Mouse (Mus musculus) bone marrow macrophage, adult 2 months (primary cell): ENCODE results near the gene Ywhag. TPM values are rescaled to one million over a fixed set of nuclear protein-coding genes. Genes with fewer than 3 reads are reported as not detected.

ENCODE experiments used
- H3K27ac ChIP-seq: 2 replicates; pipeline ENCODE4 v1.5.1; 2012; ENCODE audit warnings: low read depth, low read length; ENCODE audit not compliant: insufficient read depth
- H3K4me1 ChIP-seq: 2 replicates; pipeline ENCODE4 v1.6.1; 2012; ENCODE audit warnings: low read length; ENCODE audit not compliant: control insufficient read depth, insufficient read depth
- H3K4me3 ChIP-seq: 2 replicates; pipeline ENCODE4 v1.5.1; 2012; ENCODE audit warnings: mild to moderate bottlenecking, low read length, moderate library complexity; ENCODE audit not compliant: insufficient read depth
- CTCF ChIP-seq: IDR thresholded peaks from 2 replicates; pipeline ENCODE4 v1.5.1; 2012; ENCODE audit warnings: low read depth, mild to moderate bottlenecking, low read length, moderate library complexity
- POLR2A ChIP-seq: IDR thresholded peaks from 2 replicates; pipeline ENCODE4 v1.6.1; 2012; ENCODE audit warnings: mild to moderate bottlenecking, low read depth, low read length, borderline replicate concordance
- polyA plus RNA-seq: library from polyadenylated mRNA; stranded (reverse); fragments of >200 nt; gene quantifications from 2 replicates; pipeline ENCODE4 v1.2.4, GENCODE M21; 2012; ENCODE audit not compliant: missing spikeins, insufficient read depth, insufficient read length

Ywhag gene
- polyA plus RNA-seq, 1 experiment, result 157 TPM

DNA sequence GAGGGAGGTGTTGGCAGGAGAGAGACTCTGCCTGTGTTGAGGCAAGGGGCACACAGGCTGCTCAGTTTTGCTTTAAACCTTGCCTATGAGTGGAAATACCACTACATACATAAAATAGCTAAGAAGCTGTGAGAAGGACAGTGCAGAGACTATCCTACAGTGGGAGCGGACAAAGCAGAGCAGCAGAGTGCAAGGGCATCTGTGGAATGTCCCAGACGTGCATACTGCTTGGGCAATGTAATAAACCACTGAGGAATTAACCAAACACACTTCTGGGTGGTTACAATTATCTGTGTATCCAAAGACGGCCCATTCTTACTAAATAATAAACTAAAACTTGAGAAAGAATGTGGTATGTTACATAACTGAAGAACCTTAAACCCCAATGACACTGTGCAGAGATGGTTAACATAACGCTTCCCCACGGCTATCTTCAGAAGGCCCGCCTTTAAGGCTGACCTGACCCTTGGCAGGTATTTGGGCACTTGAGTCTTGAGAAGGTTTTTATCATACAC is 18.3 kb downstream of the Ywhag start:
- TF ChIP-seq CTCF (no peak), POLR2A (no peak)
- H3K4me1 ChIP-seq, result peaks cover 60% of the 10 kb centered on the region

DNA sequence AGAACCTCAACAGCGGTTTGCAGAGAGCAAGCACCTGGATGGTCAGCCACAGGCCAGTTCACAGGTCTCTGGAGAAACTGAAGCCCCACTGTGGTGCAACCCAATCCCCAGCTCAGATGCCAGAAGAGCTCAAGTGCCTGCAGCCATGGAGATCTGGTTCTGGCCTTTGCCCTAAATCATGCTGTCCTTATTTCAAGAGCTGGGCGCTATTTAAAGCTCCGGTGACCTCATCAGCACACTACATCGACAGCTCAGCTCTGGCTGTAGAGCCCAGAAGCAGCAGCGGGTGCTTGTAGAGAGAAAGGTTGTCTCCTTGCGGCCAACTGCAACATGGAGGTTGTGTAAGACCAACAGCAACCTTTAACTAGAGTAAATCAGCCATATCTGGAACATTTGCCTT is 20.3 kb downstream of the Ywhag start:
- Histone ChIP-seq H3K27ac (peak overlapping the region; percentile 72), H3K4me3 (no peak overlapping the region), H3K4me1 (peaks cover 75% of the 10 kb centered on the region)
- TF ChIP-seq CTCF, result no peak
- TF ChIP-seq POLR2A, result no peak

More for the DNA sequence above, 18.3 kb downstream of the Ywhag start:
- Histone ChIP-seq H3K27ac (no peak overlapping the region), H3K4me3 (no peak overlapping the region)

DNA sequence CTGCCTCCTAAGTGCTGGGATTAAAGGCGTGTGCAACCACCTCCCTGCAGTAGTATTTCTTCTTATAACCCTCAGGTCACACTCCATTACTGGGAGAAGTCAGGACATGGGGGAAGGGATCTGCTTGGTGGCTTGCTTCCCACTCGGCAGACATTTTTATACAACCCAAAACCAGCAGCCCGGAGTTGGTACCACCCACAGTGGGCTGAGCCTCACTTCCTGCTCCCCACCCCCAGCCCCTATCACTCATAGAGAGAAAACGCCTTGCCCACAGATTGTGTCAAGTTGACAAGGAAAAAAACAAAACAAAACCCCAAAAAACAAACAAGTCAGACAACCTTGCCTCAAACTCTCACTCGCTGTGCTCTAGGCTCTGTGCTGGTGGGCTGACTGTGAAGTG is 21.2 kb downstream of the Ywhag start:
- Histone ChIP-seq H3K27ac (peak overlapping the region; percentile 72), H3K4me3 (no peak overlapping the region), H3K4me1 (peaks cover 83% of the 10 kb centered on the region)
- TF ChIP-seq POLR2A, result no peak
- TF ChIP-seq CTCF, result no peak

GRCm38 (mm10) chr5:135911633-135912220 is 22.7 kb downstream of the Ywhag start:
- no peak overlapping the region for H3K4me3 ChIP-seq
- TF ChIP-seq CTCF, result no peak
- no peak for TF ChIP-seq POLR2A
- H3K4me1 ChIP-seq, result peaks cover 91% of the 10 kb centered on the region
- H3K27ac ChIP-seq, result peak overlapping the region; percentile 72

DNA sequence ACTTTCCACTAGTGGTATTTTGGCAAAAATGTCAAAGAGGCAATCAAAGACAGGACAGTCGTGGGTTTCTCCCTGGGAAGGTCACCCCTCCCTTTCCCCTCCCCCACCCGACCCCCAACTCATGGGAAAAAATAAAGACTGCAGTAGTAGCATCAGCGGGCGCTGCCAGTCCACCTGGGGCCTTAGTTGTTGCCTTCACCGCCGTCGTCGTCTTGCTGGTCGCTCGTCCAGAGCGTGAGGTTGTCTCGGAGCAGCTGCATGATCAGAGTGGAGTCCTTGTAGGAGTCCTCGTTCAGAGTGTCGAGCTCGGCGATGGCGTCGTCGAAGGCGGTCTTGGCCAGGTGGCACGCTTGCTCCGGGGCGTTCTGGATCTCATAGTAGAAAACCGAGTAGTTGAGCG is 23.6 kb downstream of the Ywhag start:
- Histone ChIP-seq H3K4me3 (no peak overlapping the region), H3K4me1 (peaks cover 92% of the 10 kb centered on the region), H3K27ac (no peak overlapping the region)
- no peak for TF ChIP-seq POLR2A
- no peak for TF ChIP-seq CTCF

DNA sequence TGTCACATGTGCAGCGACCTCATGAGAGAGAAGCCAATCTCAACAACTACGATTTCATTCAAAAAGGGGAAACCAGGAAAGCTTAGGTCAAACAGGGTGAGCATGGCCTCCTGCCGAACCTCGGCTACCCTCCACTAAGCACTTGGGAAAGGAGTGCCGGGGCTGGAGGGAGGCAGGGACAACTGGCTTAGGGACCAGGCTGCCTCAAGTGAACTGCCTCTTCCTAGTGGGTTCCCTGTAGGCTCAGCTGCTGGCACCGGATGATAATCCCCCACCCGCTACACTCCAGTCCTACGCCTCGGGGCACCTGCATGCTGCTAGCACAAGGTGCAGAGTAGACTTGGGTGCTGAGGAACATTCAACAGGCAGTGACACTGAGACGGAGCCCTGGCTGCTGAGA is 24.8 kb downstream of the Ywhag start:
- Histone ChIP-seq H3K4me3 (no peak overlapping the region), H3K4me1 (peaks cover 91% of the 10 kb centered on the region), H3K27ac (peak overlapping the region; percentile 13)
- no peak for TF ChIP-seq CTCF
- TF ChIP-seq POLR2A, result no peak

DNA sequence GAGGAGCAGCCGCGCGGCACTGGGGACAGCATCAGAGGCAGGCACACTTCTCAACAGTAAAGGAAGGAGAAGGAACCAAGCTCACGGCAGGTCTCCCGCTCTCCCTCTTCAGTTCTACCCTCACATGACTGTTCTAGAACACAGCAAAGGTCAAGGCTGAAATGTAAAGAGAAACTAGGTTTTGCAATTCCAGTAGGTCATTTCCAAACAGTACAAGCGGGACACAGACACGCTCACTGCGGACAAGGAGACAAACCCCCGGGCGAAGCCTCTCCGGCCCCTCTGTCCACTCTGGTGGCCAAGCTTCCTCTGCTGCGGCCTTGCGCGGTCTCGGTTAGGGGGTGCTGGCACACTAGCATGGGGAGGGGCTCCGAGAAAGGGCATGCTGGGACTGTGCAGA is 25.4 kb downstream of the Ywhag start:
- Histone ChIP-seq H3K4me1 (peaks cover 86% of the 10 kb centered on the region), H3K4me3 (no peak overlapping the region), H3K27ac (peak overlapping the region; percentile 13; the same call in 1 of the 2 replicates)
- TF ChIP-seq POLR2A (no peak), CTCF (no peak)

DNA sequence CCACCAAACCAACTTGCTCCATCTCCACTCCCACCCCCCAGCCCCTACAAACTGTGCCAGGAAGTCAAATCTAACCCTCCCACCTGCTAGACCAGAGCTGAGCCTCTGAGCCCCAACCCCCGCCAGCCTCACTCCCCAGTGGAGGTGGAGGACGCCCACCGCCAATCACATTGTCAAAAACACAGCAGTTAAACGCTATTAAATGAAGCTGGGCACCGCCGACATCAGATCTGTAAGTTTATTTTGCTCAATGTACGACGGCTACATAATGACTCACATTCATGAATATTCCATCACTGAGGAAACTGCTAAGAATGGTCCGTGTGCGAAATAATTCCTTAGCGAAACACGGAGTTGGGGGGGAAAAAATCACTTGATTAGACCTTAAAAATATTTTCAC is 26.2 kb downstream of the Ywhag start:
- Histone ChIP-seq H3K4me3 (no peak overlapping the region), H3K27ac (0 out of 2 replicates have a peak overlapping the region, but pooled peaks have one; percentile 55), H3K4me1 (peaks cover 78% of the 10 kb centered on the region)
- TF ChIP-seq POLR2A, result no peak
- no peak for TF ChIP-seq CTCF

DNA sequence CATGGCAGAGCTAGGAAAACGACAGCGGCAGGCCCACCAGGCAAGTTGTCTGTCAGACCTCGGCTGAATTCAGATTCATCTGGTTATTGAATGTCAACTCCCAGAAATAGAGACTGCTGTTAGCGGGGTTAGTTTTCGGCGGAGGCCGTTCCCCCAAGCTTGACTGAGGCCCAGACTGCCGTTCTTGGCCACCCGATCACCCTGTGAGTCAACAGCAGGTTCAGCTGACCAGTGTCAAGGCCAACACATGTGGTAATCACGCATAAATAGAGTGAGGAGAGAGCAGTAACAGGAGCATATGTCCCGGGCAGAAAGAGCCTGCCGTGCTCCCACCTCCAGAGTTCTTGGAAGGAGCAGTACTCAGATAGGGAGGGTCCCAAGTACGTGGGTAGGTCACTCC is 27.2 kb downstream of the Ywhag start:
- H3K4me1 ChIP-seq, result peaks cover 68% of the 10 kb centered on the region
- H3K4me3 ChIP-seq, result no peak overlapping the region
- TF ChIP-seq POLR2A (no peak), CTCF (no peak)
- peak overlapping the region; percentile 55 for H3K27ac ChIP-seq

GRCm38 (mm10) chr5:135906846-135907245 is 27.6 kb downstream of the Ywhag start:
- no peak for TF ChIP-seq POLR2A
- no peak for TF ChIP-seq CTCF
- Histone ChIP-seq H3K27ac (peak overlapping the region; percentile 55), H3K4me3 (no peak overlapping the region), H3K4me1 (peaks cover 64% of the 10 kb centered on the region)
